Mouse (Mus musculus) liver, postnatal 0 days (tissue): ENCODE data around the gene Olfr212.
A peak's percentile ranks its signal among the peaks of the same experiment; 100 is the strongest.

Experiments
- CTCF ChIP-seq: sonication (generic); IDR thresholded peaks from 2 replicates; pipeline ENCODE4 v1.5.1; 2016; ENCODE audit warnings: antibody characterized with exemption, low read depth
- EP300 ChIP-seq: IDR thresholded peaks from 2 replicates; pipeline ENCODE4 v1.6.1; 2016; ENCODE audit warnings: antibody characterized with exemption, low read depth, mild to moderate bottlenecking

- TF ChIP-seq CTCF (peak; percentile 66), EP300 (no peak)
Observed at GRCm38 (mm10) chr6:116468081-116468480, 38.2 kb upstream of the Olfr212 start.
